Mouse (Mus musculus) adrenal gland, postnatal 4 days (tissue): Measurements from ENCODE around the gene Rbm47. TPM values are rescaled to one million over a fixed set of nuclear protein-coding genes. Genes with fewer than 3 reads are reported as not detected.

Experiments
- DNase-seq, 2 experiments: peaks; one replicate each; pipeline ENCODE4 v3.0.0; 2021 to 2022; ENCODE audit warnings: low spot score in 2 of 2, mixed read lengths in 2 of 2
- total RNA-seq, 2 experiments: library from RNA; stranded (reverse); gene quantifications; 2 replicates each; pipeline ENCODE4 v1.2.3; 2021

Rbm47 gene
- total RNA-seq, 2 experiments from 2014 or later = 63.2 to 73.3 TPM

GRCm38 (mm10) chr5:66069133-66069469, 103.8 kb downstream of the Rbm47 start:
- DNase-seq = no peak

GRCm38 (mm10) chr5:66068068-66068920, 104.6 kb downstream of the Rbm47 start:
- no peak for DNase-seq

GRCm38 (mm10) chr5:66067219-66067618, 105.7 kb downstream of the Rbm47 start:
- no peak for DNase-seq

GRCm38 (mm10) chr5:66062930-66063220, 110.0 kb downstream of the Rbm47 start:
- DNase-seq = no peak

GRCm38 (mm10) chr5:66062046-66062929, 110.6 kb downstream of the Rbm47 start:
- no peak for DNase-seq

GRCm38 (mm10) chr5:66061667-66062045, 111.3 kb downstream of the Rbm47 start:
- DNase-seq = no peak

GRCm38 (mm10) chr5:66058844-66059243, 114.1 kb downstream of the Rbm47 start:
- DNase-seq = no peak

- no peak for DNase-seq
Measured at GRCm38 (mm10) chr5:66056680-66057079, 116.2 kb downstream of the Rbm47 start.

- DNase-seq = no peak
Measured at GRCm38 (mm10) chr5:66054394-66054793, 118.5 kb downstream of the Rbm47 start.

GRCm38 (mm10) chr5:66052777-66053548, 120.0 kb downstream of the Rbm47 start:
- no peak for DNase-seq

GRCm38 (mm10) chr5:66050841-66051240, 122.1 kb downstream of the Rbm47 start:
- no peak for DNase-seq

GRCm38 (mm10) chr5:66046356-66046755, 126.6 kb downstream of the Rbm47 start:
- DNase-seq = no peak

GRCm38 (mm10) chr5:66043897-66044296, 129.0 kb downstream of the Rbm47 start:
- no peak for DNase-seq

- DNase-seq = no peak
Measured at GRCm38 (mm10) chr5:66042651-66043340, 130.1 kb downstream of the Rbm47 start.

GRCm38 (mm10) chr5:66040744-66041279, 132.1 kb downstream of the Rbm47 start:
- no peak for DNase-seq

- DNase-seq = no peak
Measured at GRCm38 (mm10) chr5:66039813-66040212, 133.1 kb downstream of the Rbm47 start.

- no peak for DNase-seq
Measured at GRCm38 (mm10) chr5:66037066-66037465, 135.9 kb downstream of the Rbm47 start.

- DNase-seq = no peak
Measured at GRCm38 (mm10) chr5:66036440-66037054, 136.4 kb downstream of the Rbm47 start.

- DNase-seq = no peak
Measured at GRCm38 (mm10) chr5:66034375-66035195, 138.3 kb downstream of the Rbm47 start.
